8 mouse cellular contexts compared by ENCODE assay signal in the genomic region with DNA sequence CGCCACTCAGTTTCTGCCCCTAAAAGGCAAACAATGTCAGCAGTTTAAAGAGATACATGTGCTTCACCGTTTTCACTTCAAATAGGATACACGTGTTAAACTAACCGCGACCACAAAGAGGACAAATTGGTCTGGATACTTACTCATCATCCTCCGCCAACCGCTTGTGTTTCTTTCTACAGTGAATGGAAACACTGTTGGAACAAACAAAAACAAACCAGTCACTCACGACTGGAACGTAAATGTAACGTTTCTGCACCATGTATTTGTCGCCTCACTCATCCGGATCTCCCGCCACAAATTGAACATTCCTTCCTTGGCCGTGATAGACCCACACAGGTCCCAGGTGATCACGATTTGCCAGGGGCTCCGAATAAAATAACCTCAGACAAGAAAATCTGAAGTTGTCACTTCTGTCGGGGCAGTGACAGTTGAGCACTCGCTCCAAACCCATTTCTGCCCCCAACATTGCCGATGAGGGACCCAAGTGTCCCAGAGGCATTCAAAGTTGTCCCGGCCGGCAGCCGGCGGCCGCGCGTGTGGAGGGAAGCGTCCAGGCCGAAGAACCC. TPM values are rescaled to one million over a fixed set of nuclear protein-coding genes. Genes with fewer than 3 reads are reported as not detected.
DNase-seq lines count a peak whose midpoint lies in the region; ATAC-seq and TF ChIP-seq lines count a peak whose summit lies in the region.

No protein-coding gene starts in this region.

- H3K4me3 ChIP-seq in lung, embryonic 15.5 days, result peak overlapping the region; percentile 85
- H3K4me3 ChIP-seq in forebrain, postnatal 0 days (ENCODE audit: low read depth, low read length), result peak overlapping the region; percentile 93
- H3K4me3 ChIP-seq in midbrain, embryonic 10.5 days, result peak overlapping the region; percentile 87

- H3K27ac ChIP-seq in lung, embryonic 15.5 days, result peak overlapping the region; percentile 90
- 0 out of 2 replicates have a peak overlapping the region, but pooled peaks have one; percentile 35 for H3K27ac ChIP-seq in forebrain, postnatal 0 days (ENCODE audit: low read depth, low read length)
- peak overlapping the region; percentile 92 for H3K27ac ChIP-seq in midbrain, embryonic 10.5 days (replicated peaks)

- H3K27me3 ChIP-seq in lung, embryonic 15.5 days, result no peaks in the 10 kb centered on the region
- H3K27me3 ChIP-seq in forebrain, postnatal 0 days (ENCODE audit: insufficient read depth, low read length), result no peaks in the 10 kb centered on the region
- no peaks in the 10 kb centered on the region for H3K27me3 ChIP-seq in midbrain, embryonic 10.5 days (ENCODE audit: low read depth, poor library complexity, severe bottlenecking)

- ATAC-seq in lung, embryonic 15.5 days (ENCODE audit: borderline replicate concordance, extremely low read depth, low FRiP score, low TSS enrichment), result no peak
- ATAC-seq in forebrain, postnatal 0 days, result peak; percentile 14; the same call in 1 of the 2 replicates

- peak overlapping the region; percentile 92 for H3K9ac ChIP-seq in lung, embryonic 15.5 days
- peak overlapping the region; percentile 74 for H3K9ac ChIP-seq in forebrain, postnatal 0 days

- TF ChIP-seq CTCF in forebrain, postnatal 0 days (IDR thresholded peaks at IDR 0.05; ENCODE audit: low read depth), result no peak

- no peaks in the 10 kb centered on the region for H3K9me3 ChIP-seq in lung, embryonic 15.5 days
- H3K9me3 ChIP-seq in forebrain, postnatal 0 days (ENCODE audit: low read length), result no peaks in the 10 kb centered on the region
- H3K9me3 ChIP-seq in midbrain, embryonic 10.5 days (replicated peaks), result no peaks in the 10 kb centered on the region

- H3K4me1 ChIP-seq in lung, embryonic 15.5 days, result peaks cover 16% of the 10 kb centered on the region
- peaks cover 9% of the 10 kb centered on the region; the same call in 1 of the 2 replicates for H3K4me1 ChIP-seq in forebrain, postnatal 0 days (ENCODE audit: insufficient read depth)
- H3K4me1 ChIP-seq in midbrain, embryonic 10.5 days, result peaks cover 32% of the 10 kb centered on the region

- under 1% methylated on average over 28 of the region's 28 CpGs for WGBS in lung, embryonic 15.5 days
- under 1% methylated on average over 28 of the region's 28 CpGs for WGBS in forebrain, postnatal 0 days
- 6% methylated on average over 28 of the region's 28 CpGs for WGBS in midbrain, embryonic 10.5 days

- H3K4me2 ChIP-seq in lung, embryonic 15.5 days, result peak overlapping the region; percentile 77
- peak overlapping the region; percentile 73 for H3K4me2 ChIP-seq in forebrain, postnatal 0 days (ENCODE audit: low read depth)

- intact Hi-C loops in gastrocnemius, postnatal 36 days (cut with DNase I), result no loop called here
- intact Hi-C loops in left cerebral cortex, postnatal 25 days (cut with DNase I), result loop anchor here (5.0 kb wide), 2 partner anchors 151 to 166 kb away; no protein-coding TSS in a partner anchor

- DNase-seq in lung, postnatal 25 days (ENCODE audit: low spot score), result no peak
- DNase-seq in ZHBTc4 (ENCODE audit: low read depth, low spot score), result peak; percentile 28
- peak; percentile 40 for DNase-seq in forebrain, postnatal 0 days
- DNase-seq in midbrain, embryonic 10.5 days (ENCODE audit: low spot score), result no peak
- no peak for DNase-seq in gastrocnemius, postnatal 36 days
- no peak for DNase-seq in cerebellum, postnatal 4 days (ENCODE audit: low spot score in 2 of 2)
- no peak for DNase-seq in left cerebral cortex, postnatal 25 days (ENCODE audit: low spot score in 2 of 2)

- H3K36me3 ChIP-seq in lung, embryonic 15.5 days, result peaks cover 16% of the 10 kb centered on the region; the same call in 1 of the 2 replicates
- no peaks in the 10 kb centered on the region for H3K36me3 ChIP-seq in forebrain, postnatal 0 days (ENCODE audit: insufficient read depth)
- peaks cover 32% of the 10 kb centered on the region for H3K36me3 ChIP-seq in midbrain, embryonic 10.5 days

RNA-seq across cellular contexts. Expression of gene Ccdc117, which starts 0.7 kb away (rescaled TPM):
- 20.8 and 22.3 TPM in 2 replicates for polyA plus RNA-seq in lung, embryonic 15.5 days (2015; fragmentation: Nextera tagmentation; extraction: Ambion mirVana)
- 14.4 and 14.7 TPM in 2 replicates for total RNA-seq in forebrain, postnatal 0 days (2014; rRNA removed)
- 6.6 and 7.0 TPM in 2 replicates for polyA plus RNA-seq in forebrain, postnatal 0 days (2015; fragmentation: Nextera tagmentation; extraction: Ambion mirVana)
- 21.3 and 22.6 TPM in 2 replicates for polyA plus RNA-seq in midbrain, embryonic 10.5 days (2016; fragmentation: Nextera tagmentation; extraction: Ambion mirVana)
- 10 to 100 TPM; 15.6 to 15.9 TPM for total RNA-seq in gastrocnemius, postnatal 36 days (2021)
- 10 to 100 TPM; 13.8 to 15.4 TPM for total RNA-seq in left cerebral cortex, postnatal 25 days (2021)

RNA-seq across cellular contexts. Expression of gene Xbp1, which starts 20.9 kb away (rescaled TPM):
- 211 and 229 TPM in 2 replicates for polyA plus RNA-seq in lung, embryonic 15.5 days (2015; fragmentation: Nextera tagmentation; extraction: Ambion mirVana)
- total RNA-seq in forebrain, postnatal 0 days (2014; rRNA removed), result 120 and 140 TPM in 2 replicates
- 100 and 107 TPM in 2 replicates for polyA plus RNA-seq in forebrain, postnatal 0 days (2015; fragmentation: Nextera tagmentation; extraction: Ambion mirVana)
- 106 and 131 TPM in 2 replicates for polyA plus RNA-seq in midbrain, embryonic 10.5 days (2016; fragmentation: Nextera tagmentation; extraction: Ambion mirVana)
- total RNA-seq in gastrocnemius, postnatal 36 days (2021), result 10 to 100 TPM; 49.4 to 66.7 TPM
- total RNA-seq in left cerebral cortex, postnatal 25 days (2021), result 100 to 1,000 TPM; 112 to 119 TPM

RNA-seq across cellular contexts. Expression of gene Ankrd36, which starts 28.2 kb away (rescaled TPM):
- polyA plus RNA-seq in lung, embryonic 15.5 days (2015; fragmentation: Nextera tagmentation; extraction: Ambion mirVana), result 0.09 TPM in 1 of 2 replicates, not detected in the other
- total RNA-seq in forebrain, postnatal 0 days (2014; rRNA removed), result 0.24 TPM in 1 of 2 replicates, not detected in the other
- polyA plus RNA-seq in forebrain, postnatal 0 days (2015; fragmentation: Nextera tagmentation; extraction: Ambion mirVana), result not detected in 2 replicates
- polyA plus RNA-seq in midbrain, embryonic 10.5 days (2016; fragmentation: Nextera tagmentation; extraction: Ambion mirVana), result 0.11 TPM in 1 of 2 replicates, not detected in the other
- not detected for total RNA-seq in gastrocnemius, postnatal 36 days (2021)
- total RNA-seq in left cerebral cortex, postnatal 25 days (2021), result not detected

Comparison
In these comparisons a context has a peak if more than half of its experiments do, and no peak if none do; other contexts are left out.
1. H3K27ac ChIP-seq: peak in every context shown above with its lines; median percentile 92 in midbrain, embryonic 10.5 days; 90 in lung, embryonic 15.5 days; 35 in forebrain, postnatal 0 days.
2. DNase-seq: peak in ZHBTc4 (single experiment) and forebrain, postnatal 0 days (single experiment); none in lung, postnatal 25 days (single experiment), midbrain, embryonic 10.5 days (single experiment), gastrocnemius, postnatal 36 days (0 of 2), cerebellum, postnatal 4 days (0 of 2) and left cerebral cortex, postnatal 25 days (0 of 2).
3. Peak in every context shown above with its lines, with median percentiles within 50 percentile points of each other: H3K4me3 ChIP-seq.